Mouse (Mus musculus): ENCODE measurements around the gene Dusp19. TPM values are rescaled to one million over a fixed set of nuclear protein-coding genes. Genes with fewer than 3 reads are reported as not detected.

Gene Dusp19
- polyA plus RNA-seq (2015; fragmentation: Nextera tagmentation; extraction: Ambion mirVana) = 10.0 and 11.1 TPM in 2 replicates

DNA sequence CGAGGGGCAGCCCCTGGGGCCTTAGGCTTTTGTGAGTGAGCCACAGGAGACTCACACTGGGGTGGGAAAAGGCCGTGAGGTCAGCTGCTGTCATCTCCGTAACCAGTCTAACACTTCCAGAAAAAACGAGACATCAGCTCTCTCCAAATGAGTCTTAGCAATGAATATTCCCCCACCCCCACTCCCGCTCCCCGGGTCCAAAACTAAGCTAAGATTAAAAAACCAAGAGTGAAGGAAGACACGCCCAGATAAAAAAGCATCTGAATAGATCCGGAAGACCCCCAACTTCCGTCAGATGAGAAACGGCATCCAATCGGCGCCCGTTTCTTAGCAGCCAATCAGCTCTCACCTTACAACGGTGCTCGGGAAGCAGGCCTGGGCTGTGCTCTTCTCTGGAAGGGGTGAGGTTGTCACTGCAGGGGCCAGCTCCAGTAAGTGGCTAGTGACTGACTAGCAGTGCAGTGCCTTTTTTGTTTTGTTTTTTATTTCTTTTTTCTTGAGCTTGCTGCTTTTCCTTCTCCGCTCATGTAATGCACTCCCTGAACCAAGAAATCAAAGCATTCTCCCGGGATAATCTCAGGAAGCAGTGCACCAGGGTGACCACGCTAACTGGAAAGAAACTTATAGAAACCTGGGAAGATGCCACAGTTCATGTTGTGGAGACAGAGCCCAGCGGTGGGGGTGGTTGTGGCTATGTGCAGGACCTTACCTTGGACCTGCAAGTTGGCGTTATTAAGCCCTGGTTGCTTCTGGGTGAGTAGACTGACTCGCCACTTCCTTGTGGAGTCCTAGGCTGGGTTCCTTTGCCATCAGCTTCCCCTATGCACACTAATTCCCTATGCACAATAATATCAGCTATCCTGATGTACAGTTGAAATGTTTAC is at the start of gene Dusp19, which contains the start of gene Nup35:
Gene Dusp19 (plus strand): TSS at position 192 of the 884 bp plus-strand sequence.
Gene Nup35 (plus strand): TSS at position 383 of the 884 bp plus-strand sequence.
- no peaks in the 10 kb centered on the region for H3K36me3 ChIP-seq (ENCODE audit: insufficient read depth, low read length)
- WGBS = under 1% methylated on average over 21 of the region's 21 CpGs

DNA sequence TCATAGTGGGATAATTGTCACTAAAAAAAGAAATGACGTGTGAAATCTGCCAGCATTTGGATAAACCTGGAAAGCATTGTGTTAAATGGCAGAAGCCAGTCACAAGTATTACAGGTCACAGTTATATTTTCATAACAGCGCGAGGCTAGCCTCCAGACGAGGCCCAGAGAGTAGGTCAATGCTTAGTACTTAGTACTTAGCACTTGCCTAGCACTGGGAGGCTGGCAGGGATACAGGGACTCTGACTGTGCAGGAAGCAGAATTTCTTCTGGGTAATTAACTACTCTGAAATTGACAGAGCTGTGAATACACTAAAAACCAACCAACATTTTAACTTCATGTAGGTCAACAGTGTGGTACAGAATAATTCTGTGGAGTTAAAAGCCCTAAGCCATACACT is 49.4 kb upstream of the Dusp19 start:
- H3K4me3 ChIP-seq (ENCODE audit: low read depth, low read length) = no peak overlapping the region
- H3K36me3 ChIP-seq (ENCODE audit: insufficient read depth, low read length) = no peaks in the 10 kb centered on the region
- TF ChIP-seq CTCF (IDR thresholded peaks at IDR 0.05) = no peak
- TF ChIP-seq EP300 (IDR thresholded peaks at IDR 0.05) = no peak
- H3K27me3 ChIP-seq (replicated peaks; ENCODE audit: insufficient read depth, low read length) = no peaks in the 10 kb centered on the region
- ATAC-seq (no peak), DNase-seq (ENCODE audit: low spot score) (no peak)
- no peaks in the 10 kb centered on the region for H3K9me3 ChIP-seq (ENCODE audit: low read length)
- no peak overlapping the region for H3K4me2 ChIP-seq (replicated peaks; ENCODE audit: low read depth, low read length)
- no peaks in the 10 kb centered on the region for H3K4me1 ChIP-seq (ENCODE audit: insufficient read depth, low read depth, low read length)
- H3K27ac ChIP-seq (ENCODE audit: low read length) = no peak overlapping the region
- H3K9ac ChIP-seq (replicated peaks; ENCODE audit: low read depth) = no peak overlapping the region
- 86% methylated on average over 4 of the region's 4 CpGs for WGBS

More for the DNA sequence above, at the start of gene Dusp19, which contains the start of gene Nup35:
- 0 out of 2 replicates have a peak within 1 kb of the TSS, but pooled peaks have one; percentile 27 for H3K27ac ChIP-seq (ENCODE audit: low read length)
- DNase-seq (ENCODE audit: low spot score) (peak; percentile 94), ATAC-seq (peak; percentile 100)
- peak within 1 kb of the TSS; percentile 71 for H3K4me2 ChIP-seq (replicated peaks; ENCODE audit: low read depth, low read length)
- TF ChIP-seq CTCF (IDR thresholded peaks at IDR 0.05) (no peak), EP300 (IDR thresholded peaks at IDR 0.05) (no peak)
- peak within 1 kb of the TSS; percentile 56 for H3K9ac ChIP-seq (replicated peaks; ENCODE audit: low read depth)
- H3K4me1 ChIP-seq (ENCODE audit: insufficient read depth, low read depth, low read length) = 0 out of 2 replicates have a peak, but pooled peaks cover 8% of the 10 kb centered on the region
- H3K9me3 ChIP-seq (ENCODE audit: low read length) = no peaks in the 10 kb centered on the region
- H3K27me3 ChIP-seq (replicated peaks; ENCODE audit: insufficient read depth, low read length) = no peaks in the 10 kb centered on the region
- peak within 1 kb of the TSS; percentile 51 for H3K4me3 ChIP-seq (ENCODE audit: low read depth, low read length)

DNA sequence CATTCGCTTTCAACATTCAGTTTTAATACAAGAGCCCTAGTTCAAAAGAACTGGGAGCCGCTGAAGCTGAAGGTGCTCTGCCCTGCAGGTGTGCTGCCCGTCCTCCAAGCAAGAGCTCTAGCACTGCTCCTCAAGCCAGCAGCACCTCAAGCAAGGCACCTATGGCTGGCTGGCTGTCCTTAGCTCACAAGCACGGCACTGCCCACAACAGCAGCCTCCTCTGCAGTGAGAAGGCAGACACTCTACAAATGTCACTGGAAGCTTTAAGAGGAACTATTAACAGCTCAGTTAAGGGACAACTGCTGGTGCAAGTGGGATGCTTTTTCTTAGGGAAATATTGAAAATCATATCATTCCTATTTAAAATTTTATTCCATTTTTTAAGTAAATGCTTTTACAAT is 46.2 kb upstream of the Dusp19 start:
- DNase-seq (ENCODE audit: low spot score) (peak; percentile 27), ATAC-seq (no peak)
- Histone ChIP-seq H3K4me2 (replicated peaks; ENCODE audit: low read depth, low read length) (no peak overlapping the region), H3K27ac (ENCODE audit: low read length) (no peak overlapping the region), H3K4me1 (ENCODE audit: insufficient read depth, low read depth, low read length) (no peaks in the 10 kb centered on the region), H3K4me3 (ENCODE audit: low read depth, low read length) (no peak overlapping the region), H3K9me3 (ENCODE audit: low read length) (no peaks in the 10 kb centered on the region), H3K9ac (replicated peaks; ENCODE audit: low read depth) (no peak overlapping the region), H3K36me3 (ENCODE audit: insufficient read depth, low read length) (no peaks in the 10 kb centered on the region), H3K27me3 (replicated peaks; ENCODE audit: insufficient read depth, low read length) (no peaks in the 10 kb centered on the region)
- TF ChIP-seq EP300 (IDR thresholded peaks at IDR 0.05) (no peak), CTCF (IDR thresholded peaks at IDR 0.05) (no peak)
- WGBS = 50% methylated on average over 4 of the region's 4 CpGs

DNA sequence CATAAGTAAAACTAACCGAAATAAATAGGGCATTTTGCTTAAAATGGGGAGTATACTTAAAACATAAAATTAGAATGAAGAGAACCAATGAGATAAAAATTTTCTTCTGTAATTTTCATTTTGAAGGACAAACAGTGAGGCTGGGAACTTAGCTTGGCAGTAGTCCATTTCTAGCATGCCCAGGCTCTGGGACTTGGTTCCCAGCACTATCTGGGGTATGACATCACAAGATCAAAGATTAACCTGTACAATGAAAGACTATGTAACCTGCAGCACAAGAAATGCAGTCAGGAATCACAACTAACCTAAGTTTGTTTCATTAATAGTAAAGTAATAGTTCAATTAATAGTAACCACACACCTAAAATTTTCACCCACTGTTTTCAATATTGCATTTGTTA is 39.6 kb upstream of the Dusp19 start:
- Histone ChIP-seq H3K4me2 (replicated peaks; ENCODE audit: low read depth, low read length) (no peak overlapping the region), H3K4me3 (ENCODE audit: low read depth, low read length) (no peak overlapping the region), H3K4me1 (ENCODE audit: insufficient read depth, low read depth, low read length) (peaks cover 10% of the 10 kb centered on the region), H3K36me3 (ENCODE audit: insufficient read depth, low read length) (no peaks in the 10 kb centered on the region), H3K9me3 (ENCODE audit: low read length) (no peaks in the 10 kb centered on the region), H3K27me3 (replicated peaks; ENCODE audit: insufficient read depth, low read length) (no peaks in the 10 kb centered on the region), H3K27ac (ENCODE audit: low read length) (no peak overlapping the region), H3K9ac (replicated peaks; ENCODE audit: low read depth) (no peak overlapping the region)
- no peak for ATAC-seq
- no peak for TF ChIP-seq CTCF (IDR thresholded peaks at IDR 0.05)
- no peak for TF ChIP-seq EP300 (IDR thresholded peaks at IDR 0.05)
- no peak for DNase-seq (ENCODE audit: low spot score)
- WGBS = 93% methylated on average over 1 of the region's 1 CpGs

DNA sequence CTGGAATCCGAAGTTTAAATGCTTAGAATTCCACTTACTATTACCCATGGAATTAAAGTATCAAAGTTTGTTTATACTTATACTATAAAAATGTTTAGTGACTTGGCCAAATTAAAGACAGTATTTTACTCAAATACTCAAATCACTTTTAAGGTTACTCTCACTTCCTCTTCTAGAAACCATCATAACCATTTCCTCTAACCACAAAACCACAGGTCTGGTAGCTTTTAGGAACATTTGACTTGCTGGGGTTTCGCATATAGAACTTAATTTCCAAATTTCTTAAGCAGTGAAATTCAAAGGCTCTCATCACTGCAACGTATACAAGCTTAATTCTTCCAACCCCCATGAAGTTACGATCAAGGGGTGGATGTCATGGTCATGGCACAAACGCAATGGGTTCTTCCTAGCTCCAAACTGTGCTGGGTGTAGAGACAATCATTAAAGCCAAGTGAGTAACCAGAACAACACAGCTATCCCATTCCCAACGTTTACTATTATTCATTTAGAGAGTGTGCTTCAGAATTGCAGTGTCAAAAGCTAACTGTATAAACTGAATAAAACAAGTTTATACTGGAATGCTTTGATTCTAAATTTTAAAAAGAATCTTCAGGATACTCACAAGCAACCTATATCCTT is 37.5 kb upstream of the Dusp19 start:
- no peaks in the 10 kb centered on the region for H3K27me3 ChIP-seq (replicated peaks; ENCODE audit: insufficient read depth, low read length)
- DNase-seq (ENCODE audit: low spot score) = peak; percentile 20
- WGBS = 16% methylated on average over 6 of the region's 6 CpGs
- no peak for ATAC-seq
- H3K27ac ChIP-seq (ENCODE audit: low read length) = no peak overlapping the region
- TF ChIP-seq EP300 (IDR thresholded peaks at IDR 0.05) (no peak), CTCF (IDR thresholded peaks at IDR 0.05) (no peak)
- peak overlapping the region; percentile 63 for H3K4me2 ChIP-seq (replicated peaks; ENCODE audit: low read depth, low read length)
- no peaks in the 10 kb centered on the region for H3K9me3 ChIP-seq (ENCODE audit: low read length)
- peak overlapping the region; percentile 92 for H3K4me3 ChIP-seq (ENCODE audit: low read depth, low read length)
- H3K36me3 ChIP-seq (ENCODE audit: insufficient read depth, low read length) = no peaks in the 10 kb centered on the region
- no peak overlapping the region for H3K9ac ChIP-seq (replicated peaks; ENCODE audit: low read depth)
- H3K4me1 ChIP-seq (ENCODE audit: insufficient read depth, low read depth, low read length) = peaks cover 10% of the 10 kb centered on the region

DNA sequence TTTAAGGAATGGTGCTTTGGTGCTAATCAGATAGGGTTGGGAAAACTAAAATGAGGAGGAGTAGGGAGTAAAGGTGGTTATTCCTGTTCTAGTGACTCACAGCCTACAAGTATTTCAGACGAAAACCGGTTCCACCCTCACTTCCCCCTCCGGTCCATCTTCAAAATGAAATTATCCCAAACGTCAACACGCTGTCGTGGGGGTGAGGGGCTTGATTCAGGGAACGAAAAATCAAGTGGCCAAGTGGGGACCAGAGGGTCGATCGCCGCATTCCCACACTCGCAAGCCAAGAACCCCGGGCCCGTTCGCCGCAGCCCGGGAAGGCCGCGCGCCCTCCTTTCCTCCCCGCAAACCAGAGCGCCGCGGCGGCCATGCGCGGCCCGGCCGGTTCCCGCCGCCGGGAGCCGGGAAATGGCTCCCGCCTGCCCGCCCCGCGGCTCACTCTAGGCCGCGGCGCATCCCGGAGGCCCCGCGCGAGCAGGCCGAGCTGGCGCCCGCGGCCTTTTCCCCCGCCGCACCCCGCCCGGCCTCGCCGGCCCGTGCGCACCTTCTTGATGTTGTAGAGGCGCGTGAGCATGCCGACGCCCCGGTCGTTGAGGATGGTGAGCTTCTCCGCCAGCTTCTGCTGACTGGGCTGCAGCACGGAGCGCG is 36.4 kb upstream of the Dusp19 start:
- WGBS = under 1% methylated on average over 45 of the region's 65 CpGs
- Histone ChIP-seq H3K27ac (ENCODE audit: low read length) (peak overlapping the region; percentile 99), H3K4me1 (ENCODE audit: insufficient read depth, low read depth, low read length) (peaks cover 10% of the 10 kb centered on the region), H3K36me3 (ENCODE audit: insufficient read depth, low read length) (no peaks in the 10 kb centered on the region), H3K27me3 (replicated peaks; ENCODE audit: insufficient read depth, low read length) (no peaks in the 10 kb centered on the region), H3K9ac (replicated peaks; ENCODE audit: low read depth) (peak overlapping the region; percentile 98), H3K9me3 (ENCODE audit: low read length) (no peaks in the 10 kb centered on the region), H3K4me2 (replicated peaks; ENCODE audit: low read depth, low read length) (peak overlapping the region; percentile 63), H3K4me3 (ENCODE audit: low read depth, low read length) (peak overlapping the region; percentile 92)
- peak; percentile 85 for DNase-seq (ENCODE audit: low spot score)
- TF ChIP-seq CTCF (IDR thresholded peaks at IDR 0.05) (no peak), EP300 (IDR thresholded peaks at IDR 0.05) (no peak)
- ATAC-seq = peak; percentile 66

Measured in lung, postnatal 0 days (tissue).